Mouse (Mus musculus): ENCODE measurements around the gene Ankfy1. TPM values are rescaled to one million over a fixed set of nuclear protein-coding genes. Genes with fewer than 3 reads are reported as not detected.

The Ankfy1 gene
- polyA plus RNA-seq, 1 experiment from 2014 or later, result 29.2 TPM

- H3K36me3 ChIP-seq (ENCODE audit: control insufficient read depth, insufficient read depth, low read length), result no peaks in the 10 kb centered on the region
- DNase-seq (ENCODE audit: low spot score), result no peak
- H3K27me3 ChIP-seq (replicated peaks; ENCODE audit: control insufficient read depth, insufficient read depth, low read length), result no peaks in the 10 kb centered on the region
- no peaks in the 10 kb centered on the region for H3K4me1 ChIP-seq (ENCODE audit: control insufficient read depth, insufficient read depth, low read length)
- H3K27ac ChIP-seq (replicated peaks; ENCODE audit: low read depth, low read length), result no peak overlapping the region
- H3K9me3 ChIP-seq (ENCODE audit: control insufficient read depth, low read length), result no peaks in the 10 kb centered on the region
- ATAC-seq (ENCODE audit: low read depth), result no peak
- no peak overlapping the region for H3K4me3 ChIP-seq (ENCODE audit: low read depth, low read length)
- H3K9ac ChIP-seq (ENCODE audit: low read depth, low read length), result no peak overlapping the region
- H3K4me2 ChIP-seq (ENCODE audit: low read depth, low read length), result no peak overlapping the region
Measured at GRCm38 (mm10) chr11:72801182-72801581, 111.4 kb downstream of the Ankfy1 start.

GRCm38 (mm10) chr11:72803038-72803437, 113.2 kb downstream of the Ankfy1 start:
- no peak overlapping the region for H3K9ac ChIP-seq (ENCODE audit: low read depth, low read length)
- no peak for ATAC-seq (ENCODE audit: low read depth)
- no peak overlapping the region for H3K4me3 ChIP-seq (ENCODE audit: low read depth, low read length)
- H3K9me3 ChIP-seq (ENCODE audit: control insufficient read depth, low read length), result no peaks in the 10 kb centered on the region
- H3K27me3 ChIP-seq (replicated peaks; ENCODE audit: control insufficient read depth, insufficient read depth, low read length), result no peaks in the 10 kb centered on the region
- H3K36me3 ChIP-seq (ENCODE audit: control insufficient read depth, insufficient read depth, low read length), result no peaks in the 10 kb centered on the region
- WGBS, result 76% methylated on average over 3 of the region's 3 CpGs
- no peak for DNase-seq (ENCODE audit: low spot score)
- no peak overlapping the region for H3K27ac ChIP-seq (replicated peaks; ENCODE audit: low read depth, low read length)
- no peaks in the 10 kb centered on the region for H3K4me1 ChIP-seq (ENCODE audit: control insufficient read depth, insufficient read depth, low read length)
- no peak overlapping the region for H3K4me2 ChIP-seq (ENCODE audit: low read depth, low read length)

- Histone ChIP-seq H3K27ac (replicated peaks; ENCODE audit: low read depth, low read length) (no peak overlapping the region), H3K9me3 (ENCODE audit: control insufficient read depth, low read length) (no peaks in the 10 kb centered on the region), H3K36me3 (ENCODE audit: control insufficient read depth, insufficient read depth, low read length) (no peaks in the 10 kb centered on the region), H3K9ac (ENCODE audit: low read depth, low read length) (no peak overlapping the region), H3K4me3 (ENCODE audit: low read depth, low read length) (no peak overlapping the region), H3K4me1 (ENCODE audit: control insufficient read depth, insufficient read depth, low read length) (no peaks in the 10 kb centered on the region), H3K27me3 (replicated peaks; ENCODE audit: control insufficient read depth, insufficient read depth, low read length) (no peaks in the 10 kb centered on the region), H3K4me2 (ENCODE audit: low read depth, low read length) (no peak overlapping the region)
- DNase-seq (ENCODE audit: low spot score) (no peak), ATAC-seq (ENCODE audit: low read depth) (no peak)
Measured at GRCm38 (mm10) chr11:72804586-72804985, 114.8 kb downstream of the Ankfy1 start.

- Histone ChIP-seq H3K4me3 (ENCODE audit: low read depth, low read length) (no peak overlapping the region), H3K36me3 (ENCODE audit: control insufficient read depth, insufficient read depth, low read length) (no peaks in the 10 kb centered on the region), H3K4me2 (ENCODE audit: low read depth, low read length) (no peak overlapping the region), H3K9me3 (ENCODE audit: control insufficient read depth, low read length) (no peaks in the 10 kb centered on the region), H3K4me1 (ENCODE audit: control insufficient read depth, insufficient read depth, low read length) (no peaks in the 10 kb centered on the region), H3K9ac (ENCODE audit: low read depth, low read length) (no peak overlapping the region), H3K27me3 (replicated peaks; ENCODE audit: control insufficient read depth, insufficient read depth, low read length) (no peaks in the 10 kb centered on the region), H3K27ac (replicated peaks; ENCODE audit: low read depth, low read length) (no peak overlapping the region)
- ATAC-seq (ENCODE audit: low read depth) (no peak), DNase-seq (ENCODE audit: low spot score) (no peak)
- WGBS, result 92% methylated on average over 3 of the region's 3 CpGs
Measured at GRCm38 (mm10) chr11:72805232-72805631, 115.4 kb downstream of the Ankfy1 start.

GRCm38 (mm10) chr11:72806556-72806955, 116.8 kb downstream of the Ankfy1 start:
- H3K4me3 ChIP-seq (ENCODE audit: low read depth, low read length), result no peak overlapping the region
- DNase-seq (ENCODE audit: low spot score), result no peak
- H3K27me3 ChIP-seq (replicated peaks; ENCODE audit: control insufficient read depth, insufficient read depth, low read length), result no peaks in the 10 kb centered on the region
- H3K36me3 ChIP-seq (ENCODE audit: control insufficient read depth, insufficient read depth, low read length), result no peaks in the 10 kb centered on the region
- ATAC-seq (ENCODE audit: low read depth), result no peak
- H3K4me1 ChIP-seq (ENCODE audit: control insufficient read depth, insufficient read depth, low read length), result no peaks in the 10 kb centered on the region
- no peak overlapping the region for H3K9ac ChIP-seq (ENCODE audit: low read depth, low read length)
- H3K4me2 ChIP-seq (ENCODE audit: low read depth, low read length), result no peak overlapping the region
- no peak overlapping the region for H3K27ac ChIP-seq (replicated peaks; ENCODE audit: low read depth, low read length)
- 61% methylated on average over 2 of the region's 2 CpGs for WGBS
- no peaks in the 10 kb centered on the region for H3K9me3 ChIP-seq (ENCODE audit: control insufficient read depth, low read length)

GRCm38 (mm10) chr11:72807992-72808391, 118.2 kb downstream of the Ankfy1 start:
- ATAC-seq (ENCODE audit: low read depth), result no peak
- H3K27me3 ChIP-seq (replicated peaks; ENCODE audit: control insufficient read depth, insufficient read depth, low read length), result no peaks in the 10 kb centered on the region
- no peaks in the 10 kb centered on the region for H3K9me3 ChIP-seq (ENCODE audit: control insufficient read depth, low read length)
- DNase-seq (ENCODE audit: low spot score), result no peak
- H3K4me2 ChIP-seq (ENCODE audit: low read depth, low read length), result no peak overlapping the region
- H3K36me3 ChIP-seq (ENCODE audit: control insufficient read depth, insufficient read depth, low read length), result no peaks in the 10 kb centered on the region
- no peak overlapping the region for H3K4me3 ChIP-seq (ENCODE audit: low read depth, low read length)
- H3K9ac ChIP-seq (ENCODE audit: low read depth, low read length), result no peak overlapping the region
- no peaks in the 10 kb centered on the region for H3K4me1 ChIP-seq (ENCODE audit: control insufficient read depth, insufficient read depth, low read length)
- 89% methylated on average over 4 of the region's 4 CpGs for WGBS
- H3K27ac ChIP-seq (replicated peaks; ENCODE audit: low read depth, low read length), result no peak overlapping the region

GRCm38 (mm10) chr11:72813687-72814086, 123.9 kb downstream of the Ankfy1 start:
- H3K4me3 ChIP-seq (ENCODE audit: low read depth, low read length), result no peak overlapping the region
- ATAC-seq (ENCODE audit: low read depth) (no peak), DNase-seq (ENCODE audit: low spot score) (no peak)
- no peaks in the 10 kb centered on the region for H3K27me3 ChIP-seq (replicated peaks; ENCODE audit: control insufficient read depth, insufficient read depth, low read length)
- H3K36me3 ChIP-seq (ENCODE audit: control insufficient read depth, insufficient read depth, low read length), result peaks cover 6% of the 10 kb centered on the region
- 93% methylated on average over 5 of the region's 5 CpGs for WGBS
- H3K4me1 ChIP-seq (ENCODE audit: control insufficient read depth, insufficient read depth, low read length), result no peaks in the 10 kb centered on the region
- no peak overlapping the region for H3K4me2 ChIP-seq (ENCODE audit: low read depth, low read length)
- no peak overlapping the region for H3K9ac ChIP-seq (ENCODE audit: low read depth, low read length)
- H3K9me3 ChIP-seq (ENCODE audit: control insufficient read depth, low read length), result 0 out of 2 replicates have a peak, but pooled peaks cover 3% of the 10 kb centered on the region
- no peak overlapping the region for H3K27ac ChIP-seq (replicated peaks; ENCODE audit: low read depth, low read length)

GRCm38 (mm10) chr11:72814188-72814587, 124.4 kb downstream of the Ankfy1 start:
- Histone ChIP-seq H3K27me3 (replicated peaks; ENCODE audit: control insufficient read depth, insufficient read depth, low read length) (no peaks in the 10 kb centered on the region), H3K4me1 (ENCODE audit: control insufficient read depth, insufficient read depth, low read length) (no peaks in the 10 kb centered on the region), H3K27ac (replicated peaks; ENCODE audit: low read depth, low read length) (no peak overlapping the region), H3K9ac (ENCODE audit: low read depth, low read length) (no peak overlapping the region), H3K4me3 (ENCODE audit: low read depth, low read length) (no peak overlapping the region), H3K4me2 (ENCODE audit: low read depth, low read length) (no peak overlapping the region), H3K36me3 (ENCODE audit: control insufficient read depth, insufficient read depth, low read length) (peaks cover 11% of the 10 kb centered on the region), H3K9me3 (ENCODE audit: control insufficient read depth, low read length) (0 out of 2 replicates have a peak, but pooled peaks cover 3% of the 10 kb centered on the region)
- WGBS, result 69% methylated on average over 2 of the region's 2 CpGs
- DNase-seq (ENCODE audit: low spot score) (no peak), ATAC-seq (ENCODE audit: low read depth) (no peak)

GRCm38 (mm10) chr11:72816859-72817258, 127.1 kb downstream of the Ankfy1 start:
- H3K27me3 ChIP-seq (replicated peaks; ENCODE audit: control insufficient read depth, insufficient read depth, low read length), result no peaks in the 10 kb centered on the region

More at GRCm38 (mm10) chr11:72816859-72817258, 127.1 kb downstream of the Ankfy1 start:
- WGBS, result 89% methylated on average over 1 of the region's 1 CpGs
- Histone ChIP-seq H3K4me2 (ENCODE audit: low read depth, low read length) (no peak overlapping the region), H3K36me3 (ENCODE audit: control insufficient read depth, insufficient read depth, low read length) (peaks cover 37% of the 10 kb centered on the region), H3K9ac (ENCODE audit: low read depth, low read length) (no peak overlapping the region), H3K27ac (replicated peaks; ENCODE audit: low read depth, low read length) (no peak overlapping the region), H3K4me3 (ENCODE audit: low read depth, low read length) (no peak overlapping the region), H3K9me3 (ENCODE audit: control insufficient read depth, low read length) (0 out of 2 replicates have a peak, but pooled peaks cover 3% of the 10 kb centered on the region), H3K4me1 (ENCODE audit: control insufficient read depth, insufficient read depth, low read length) (no peaks in the 10 kb centered on the region)
- ATAC-seq (ENCODE audit: low read depth) (no peak), DNase-seq (ENCODE audit: low spot score) (no peak)
